Mouse (Mus musculus): ENCODE data around the gene Ptprm. TPM values are rescaled to one million over a fixed set of nuclear protein-coding genes. Genes with fewer than 3 reads are reported as not detected.
A peak's percentile ranks its signal among the peaks of the same experiment; 100 is the strongest.

Ptprm gene
- polyA plus RNA-seq, 1 experiment from 2014 or later, result 24.7 TPM

DNA sequence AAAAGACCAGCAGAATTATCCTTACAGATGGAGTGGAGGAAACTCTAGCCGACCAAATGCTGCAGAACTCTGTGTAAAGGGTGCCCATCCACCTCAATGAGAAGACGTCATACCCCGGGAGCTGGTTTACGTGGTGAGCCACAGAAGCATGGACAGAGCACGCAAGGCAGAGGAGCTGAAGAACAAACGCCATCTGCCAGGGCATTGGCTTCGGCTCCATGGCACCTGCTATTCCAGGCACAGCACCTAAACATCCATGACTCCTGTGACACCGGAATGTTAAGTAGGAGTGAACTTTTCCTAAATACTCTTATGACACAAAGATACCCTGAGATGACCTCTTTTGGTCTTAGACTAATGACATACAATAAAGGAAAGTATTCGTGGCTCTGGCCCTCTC is 327.0 kb downstream of the Ptprm start:
- Histone ChIP-seq H3K4me3 (no peak overlapping the region), H3K9ac (no peak overlapping the region), H3K27ac (replicated peaks) (no peak overlapping the region), H3K36me3 (no peaks in the 10 kb centered on the region), H3K4me1 (replicated peaks) (no peaks in the 10 kb centered on the region), H3K9me3 (no peaks in the 10 kb centered on the region), H3K4me2 (no peak overlapping the region), H3K27me3 (no peaks in the 10 kb centered on the region)
- no peak for ATAC-seq (ENCODE audit: low FRiP score, low read depth)
- WGBS, result 86% methylated on average over 9 of the region's 9 CpGs

DNA sequence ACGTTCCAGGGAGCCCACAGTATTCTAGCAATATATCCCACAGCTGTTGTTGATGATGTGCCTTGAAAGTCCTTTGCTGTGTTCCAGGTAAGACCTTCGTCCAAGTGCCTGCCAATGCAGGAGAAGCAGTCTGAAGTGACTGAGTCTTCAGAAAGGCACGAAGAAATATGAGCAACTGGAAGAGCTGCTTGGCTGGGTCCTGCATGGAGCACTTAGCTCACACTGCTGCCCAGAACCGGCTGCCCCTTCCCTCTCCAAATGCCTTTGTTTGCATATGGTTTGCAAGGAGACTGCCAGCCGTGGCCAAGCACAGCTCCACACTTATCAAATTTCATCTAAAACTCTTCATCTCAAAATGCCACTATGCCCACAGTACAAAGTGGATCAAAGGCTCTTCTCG is 337.8 kb downstream of the Ptprm start:
- H3K27me3 ChIP-seq, result no peaks in the 10 kb centered on the region
- WGBS, result 80% methylated on average over 6 of the region's 6 CpGs
- no peak overlapping the region for H3K27ac ChIP-seq (replicated peaks)

GRCm38 (mm10) chr17:67013217-67013616 is 341.0 kb downstream of the Ptprm start:
- 68% methylated on average over 6 of the region's 6 CpGs for WGBS
- Histone ChIP-seq H3K4me1 (replicated peaks) (0 out of 2 replicates have a peak, but pooled peaks cover 3% of the 10 kb centered on the region), H3K4me3 (no peak overlapping the region), H3K36me3 (no peaks in the 10 kb centered on the region), H3K9ac (no peak overlapping the region), H3K27ac (replicated peaks) (no peak overlapping the region), H3K4me2 (no peak overlapping the region), H3K27me3 (no peaks in the 10 kb centered on the region), H3K9me3 (no peaks in the 10 kb centered on the region)
- ATAC-seq (ENCODE audit: low FRiP score, low read depth), result no peak

More for the DNA sequence above, 337.8 kb downstream of the Ptprm start:
- no peaks in the 10 kb centered on the region for H3K36me3 ChIP-seq
- H3K9me3 ChIP-seq, result no peaks in the 10 kb centered on the region
- H3K9ac ChIP-seq, result no peak overlapping the region
- no peak for ATAC-seq (ENCODE audit: low FRiP score, low read depth)
- H3K4me3 ChIP-seq, result no peak overlapping the region
- H3K4me1 ChIP-seq (replicated peaks), result 0 out of 2 replicates have a peak, but pooled peaks cover 3% of the 10 kb centered on the region
- H3K4me2 ChIP-seq, result no peak overlapping the region

- peaks cover 8% of the 10 kb centered on the region; the same call in 1 of the 2 replicates for H3K4me1 ChIP-seq (replicated peaks)
- WGBS, result 83% methylated on average over 6 of the region's 6 CpGs
- H3K9me3 ChIP-seq, result no peaks in the 10 kb centered on the region
- ATAC-seq (ENCODE audit: low FRiP score, low read depth), result no peak
- no peak overlapping the region for H3K4me3 ChIP-seq
- no peaks in the 10 kb centered on the region for H3K27me3 ChIP-seq
- H3K9ac ChIP-seq, result no peak overlapping the region
- H3K27ac ChIP-seq (replicated peaks), result no peak overlapping the region
- H3K4me2 ChIP-seq, result no peak overlapping the region
- no peaks in the 10 kb centered on the region for H3K36me3 ChIP-seq
These were observed 342.2 kb downstream of the Ptprm start for GRCm38 (mm10) chr17:67011836-67012583.

DNA sequence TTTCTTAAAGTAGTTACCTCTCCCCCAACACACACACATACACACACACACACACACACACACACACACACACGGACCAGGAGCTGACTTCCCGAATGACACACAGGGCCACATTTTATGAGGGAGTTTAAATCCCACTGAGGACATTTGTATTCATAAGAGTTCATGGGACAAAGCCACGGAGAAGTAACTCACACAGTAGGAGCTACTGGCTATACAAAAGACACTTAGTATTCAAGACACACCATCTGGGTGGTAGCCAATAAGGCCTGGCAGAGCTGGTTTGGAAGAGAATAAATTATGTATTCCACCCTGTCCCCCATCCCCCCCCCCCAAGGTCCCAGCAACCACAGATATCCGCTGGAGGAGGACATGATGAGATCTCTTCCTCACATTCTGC is 344.1 kb downstream of the Ptprm start:
- no peak overlapping the region for H3K4me3 ChIP-seq
- peak; percentile 61; the same call in 1 of the 2 replicates for ATAC-seq (ENCODE audit: low FRiP score, low read depth)
- H3K27ac ChIP-seq (replicated peaks), result no peak overlapping the region
- no peaks in the 10 kb centered on the region for H3K36me3 ChIP-seq
- no peak overlapping the region for H3K9ac ChIP-seq
- no peaks in the 10 kb centered on the region for H3K9me3 ChIP-seq
- H3K4me1 ChIP-seq (replicated peaks), result peaks cover 12% of the 10 kb centered on the region; the same call in 1 of the 2 replicates
- WGBS, result 36% methylated on average over 4 of the region's 4 CpGs
- no peaks in the 10 kb centered on the region for H3K27me3 ChIP-seq
- no peak overlapping the region for H3K4me2 ChIP-seq

DNA sequence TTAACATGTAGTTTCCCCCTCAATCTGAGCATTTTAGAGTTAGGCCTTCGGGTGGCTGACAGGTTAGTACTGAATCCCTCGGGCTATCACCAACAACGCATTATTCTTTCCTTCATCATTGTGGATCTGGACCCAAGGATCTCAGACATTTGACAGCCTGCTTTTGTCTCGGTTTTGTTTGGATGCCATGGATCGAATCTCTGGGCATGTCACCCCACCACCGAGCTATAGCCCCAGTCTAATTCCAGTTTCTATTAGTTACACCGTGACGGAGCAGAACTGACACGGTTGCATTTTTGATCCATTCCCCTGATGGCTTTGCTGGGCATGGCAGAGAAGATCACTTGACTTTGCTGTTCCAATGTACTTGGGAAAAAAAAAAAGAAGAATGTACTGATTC is 346.1 kb downstream of the Ptprm start:
- H3K4me3 ChIP-seq, result no peak overlapping the region
- peaks cover 10% of the 10 kb centered on the region; the same call in 1 of the 2 replicates for H3K4me1 ChIP-seq (replicated peaks)
- H3K27ac ChIP-seq (replicated peaks), result no peak overlapping the region
- no peak for ATAC-seq (ENCODE audit: low FRiP score, low read depth)
- no peak overlapping the region for H3K4me2 ChIP-seq
- H3K9me3 ChIP-seq, result no peaks in the 10 kb centered on the region
- no peak overlapping the region for H3K9ac ChIP-seq
- no peaks in the 10 kb centered on the region for H3K36me3 ChIP-seq
- WGBS, result 65% methylated on average over 9 of the region's 9 CpGs
- no peaks in the 10 kb centered on the region for H3K27me3 ChIP-seq

DNA sequence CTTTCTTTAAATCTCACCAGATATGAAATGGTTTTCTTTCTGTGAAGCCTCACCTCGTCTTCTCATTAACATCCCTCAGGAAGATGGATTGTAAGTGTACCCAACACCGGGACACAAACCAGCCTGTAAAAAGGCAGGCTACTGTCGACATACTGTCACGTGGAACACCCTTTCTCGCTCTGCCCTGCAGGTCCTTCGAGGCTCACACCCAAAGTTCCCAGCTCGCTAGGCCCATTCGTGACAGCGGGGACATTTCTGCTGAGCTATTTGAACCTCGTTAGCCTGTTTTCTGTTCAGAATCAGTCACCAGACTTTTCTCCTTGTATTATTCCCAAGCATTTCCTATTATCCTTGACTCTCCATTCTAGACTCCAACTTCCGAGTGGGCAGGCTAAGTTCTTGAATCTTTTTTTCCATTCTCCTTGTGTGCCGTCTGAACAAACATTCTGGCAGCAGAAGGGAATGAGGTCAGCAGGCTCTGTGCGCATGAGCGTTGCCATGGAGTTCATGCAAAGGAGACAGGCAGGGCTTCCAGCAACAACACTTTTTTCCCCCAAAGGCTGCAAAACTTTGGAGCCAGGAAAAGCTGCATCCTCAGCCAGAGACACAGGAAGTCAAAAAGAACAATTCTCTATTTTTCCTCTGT is 347.4 kb downstream of the Ptprm start:
- peak overlapping the region; percentile 70 for H3K27ac ChIP-seq (replicated peaks)
- no peaks in the 10 kb centered on the region for H3K36me3 ChIP-seq
- no peak overlapping the region for H3K4me2 ChIP-seq
- H3K4me1 ChIP-seq (replicated peaks), result peaks cover 10% of the 10 kb centered on the region; the same call in 1 of the 2 replicates
- H3K27me3 ChIP-seq, result no peaks in the 10 kb centered on the region
- H3K9me3 ChIP-seq, result no peaks in the 10 kb centered on the region
- ATAC-seq (ENCODE audit: low FRiP score, low read depth), result peak; percentile 80
- no peak overlapping the region for H3K4me3 ChIP-seq
- H3K9ac ChIP-seq, result no peak overlapping the region
- 52% methylated on average over 14 of the region's 14 CpGs for WGBS

DNA sequence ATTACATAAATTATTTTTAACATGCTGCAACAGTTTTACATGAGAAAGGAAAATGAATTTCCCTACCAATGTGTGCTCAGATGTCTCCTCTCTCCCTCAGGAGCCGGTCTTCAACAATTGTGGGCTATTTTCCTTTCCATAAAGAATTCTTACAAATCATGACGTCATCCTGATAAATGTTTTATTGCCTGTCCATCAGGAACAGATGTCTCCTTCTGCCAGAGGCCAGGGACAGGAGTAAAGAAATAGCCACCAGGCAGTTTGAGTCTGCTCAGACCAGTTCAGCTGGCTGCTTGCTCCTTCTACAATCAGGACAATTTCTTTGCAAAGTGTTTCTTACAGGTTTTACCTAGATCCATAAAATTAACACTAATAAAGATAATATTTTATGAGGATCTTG is 357.4 kb downstream of the Ptprm start:
- H3K4me3 ChIP-seq, result no peak overlapping the region
- no peaks in the 10 kb centered on the region for H3K36me3 ChIP-seq
- no peaks in the 10 kb centered on the region for H3K9me3 ChIP-seq
- H3K27me3 ChIP-seq, result no peaks in the 10 kb centered on the region
- WGBS, result 60% methylated on average over 2 of the region's 2 CpGs
- H3K9ac ChIP-seq, result no peak overlapping the region
- H3K4me2 ChIP-seq, result no peak overlapping the region
- no peak for ATAC-seq (ENCODE audit: low FRiP score, low read depth)
- H3K27ac ChIP-seq (replicated peaks), result no peak overlapping the region
- no peaks in the 10 kb centered on the region for H3K4me1 ChIP-seq (replicated peaks)

- Histone ChIP-seq H3K4me2 (no peak overlapping the region), H3K9ac (no peak overlapping the region), H3K9me3 (no peaks in the 10 kb centered on the region), H3K27ac (replicated peaks) (no peak overlapping the region), H3K4me1 (replicated peaks) (no peaks in the 10 kb centered on the region), H3K4me3 (no peak overlapping the region), H3K27me3 (no peaks in the 10 kb centered on the region), H3K36me3 (no peaks in the 10 kb centered on the region)
- 95% methylated on average over 6 of the region's 6 CpGs for WGBS
- ATAC-seq (ENCODE audit: low FRiP score, low read depth), result no peak
These were observed 358.2 kb downstream of the Ptprm start for GRCm38 (mm10) chr17:66996016-66996415.

DNA sequence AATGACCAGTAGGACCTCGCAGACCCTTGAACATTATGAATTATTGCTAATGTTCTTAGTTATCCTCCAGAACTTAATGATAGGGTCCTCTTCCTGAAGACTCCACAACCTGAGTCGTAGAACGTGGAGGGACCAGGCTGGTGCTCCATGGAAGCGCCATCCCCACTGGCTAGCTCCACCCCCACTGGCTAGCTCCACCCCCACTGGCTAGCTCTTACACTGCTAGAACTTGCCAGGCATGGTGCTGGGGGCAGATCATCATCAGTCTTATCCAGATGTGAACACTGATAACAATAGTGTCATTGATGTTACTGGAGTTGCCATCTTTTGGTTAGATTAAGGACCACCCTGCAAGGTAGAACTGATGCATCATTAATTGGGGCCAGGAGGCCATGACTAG is 362.4 kb downstream of the Ptprm start:
- H3K4me1 ChIP-seq (replicated peaks), result no peaks in the 10 kb centered on the region
- no peaks in the 10 kb centered on the region for H3K9me3 ChIP-seq
- H3K4me3 ChIP-seq, result no peak overlapping the region
- H3K27me3 ChIP-seq, result no peaks in the 10 kb centered on the region
- no peak overlapping the region for H3K9ac ChIP-seq
- no peak for ATAC-seq (ENCODE audit: low FRiP score, low read depth)
- WGBS, result 94% methylated on average over 4 of the region's 4 CpGs
- no peaks in the 10 kb centered on the region for H3K36me3 ChIP-seq
- H3K27ac ChIP-seq (replicated peaks), result no peak overlapping the region
- no peak overlapping the region for H3K4me2 ChIP-seq

GRCm38 (mm10) chr17:66990761-66991160 is 363.5 kb downstream of the Ptprm start:
- Histone ChIP-seq H3K9me3 (no peaks in the 10 kb centered on the region), H3K36me3 (no peaks in the 10 kb centered on the region), H3K4me3 (no peak overlapping the region), H3K27me3 (no peaks in the 10 kb centered on the region), H3K4me2 (no peak overlapping the region), H3K27ac (replicated peaks) (no peak overlapping the region), H3K4me1 (replicated peaks) (no peaks in the 10 kb centered on the region), H3K9ac (no peak overlapping the region)
- ATAC-seq (ENCODE audit: low FRiP score, low read depth), result no peak
- WGBS, result 67% methylated on average over 2 of the region's 2 CpGs

DNA sequence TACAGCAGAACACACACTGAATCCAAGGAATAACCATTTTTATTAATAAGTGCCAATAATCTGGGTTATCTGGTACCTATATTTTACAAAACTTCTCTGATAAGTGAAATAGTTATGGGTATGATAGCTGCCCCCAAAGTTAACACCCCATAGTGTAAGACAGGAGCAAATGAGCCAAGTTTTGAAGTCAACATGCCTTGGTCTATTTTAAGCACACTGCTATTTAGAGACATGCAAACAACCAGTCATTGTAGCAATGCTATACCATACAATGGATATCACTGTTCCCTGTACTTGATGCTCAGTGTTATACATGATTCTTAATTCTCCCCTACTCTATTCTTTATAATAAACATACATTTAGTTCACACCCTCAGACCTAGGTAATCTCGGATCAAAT is 366.2 kb downstream of the Ptprm start:
- no peak for ATAC-seq (ENCODE audit: low FRiP score, low read depth)
- Histone ChIP-seq H3K36me3 (no peaks in the 10 kb centered on the region), H3K9me3 (no peaks in the 10 kb centered on the region), H3K27me3 (no peaks in the 10 kb centered on the region), H3K4me1 (replicated peaks) (no peaks in the 10 kb centered on the region), H3K27ac (replicated peaks) (no peak overlapping the region), H3K4me2 (no peak overlapping the region), H3K9ac (no peak overlapping the region), H3K4me3 (no peak overlapping the region)
- 100% methylated on average over 1 of the region's 1 CpGs for WGBS

All from hindbrain, embryonic 15.5 days (tissue).